Mouse (Mus musculus): Measurements from ENCODE around the gene Fcho2. TPM values are rescaled to one million over a fixed set of nuclear protein-coding genes. Genes with fewer than 3 reads are reported as not detected.

The Fcho2 gene
- polyA plus RNA-seq, 1 experiment from 2014 or later, result 43.1 TPM

GRCm38 (mm10) chr13:98802957-98803356 is 12.3 kb downstream of the Fcho2 start:
- Histone ChIP-seq H3K27me3 (no peaks in the 10 kb centered on the region), H3K4me2 (no peak overlapping the region), H3K4me3 (no peak overlapping the region), H3K27ac (no peak overlapping the region), H3K9ac (no peak overlapping the region), H3K36me3 (peaks cover 42% of the 10 kb centered on the region), H3K9me3 (no peaks in the 10 kb centered on the region; the same call in 1 of the 2 replicates), H3K4me1 (no peaks in the 10 kb centered on the region)
- ATAC-seq (ENCODE audit: borderline replicate concordance, extremely low read depth, low FRiP score, low TSS enrichment), result no peak
- WGBS, result 77% methylated on average over 3 of the region's 3 CpGs

DNA sequence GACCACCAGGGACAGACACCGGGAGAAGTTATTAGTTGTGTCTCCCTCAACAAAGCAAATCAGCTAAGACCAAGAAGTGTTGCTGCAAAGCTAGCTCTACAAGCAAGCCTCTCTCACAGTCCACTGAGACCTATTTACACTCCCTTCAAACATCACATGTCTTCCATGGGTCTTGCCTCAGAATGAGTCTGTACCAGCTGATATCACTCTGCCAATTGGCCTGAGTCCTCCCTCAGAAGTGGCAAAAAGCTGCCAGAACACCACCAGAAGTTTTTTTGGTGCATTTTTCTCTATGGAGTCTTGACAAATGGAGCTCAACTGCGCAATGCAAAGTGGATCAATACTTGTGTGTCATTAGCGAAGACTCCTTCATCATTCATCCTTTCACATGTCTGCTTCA is 19.7 kb downstream of the Fcho2 start:
- 94% methylated on average over 3 of the region's 3 CpGs for WGBS
- Histone ChIP-seq H3K27ac (no peak overlapping the region), H3K4me2 (no peak overlapping the region), H3K27me3 (no peaks in the 10 kb centered on the region), H3K36me3 (peaks cover 36% of the 10 kb centered on the region), H3K9me3 (no peaks in the 10 kb centered on the region; the same call in 1 of the 2 replicates), H3K4me1 (no peaks in the 10 kb centered on the region), H3K9ac (no peak overlapping the region), H3K4me3 (no peak overlapping the region)
- ATAC-seq (ENCODE audit: borderline replicate concordance, extremely low read depth, low FRiP score, low TSS enrichment), result no peak

DNA sequence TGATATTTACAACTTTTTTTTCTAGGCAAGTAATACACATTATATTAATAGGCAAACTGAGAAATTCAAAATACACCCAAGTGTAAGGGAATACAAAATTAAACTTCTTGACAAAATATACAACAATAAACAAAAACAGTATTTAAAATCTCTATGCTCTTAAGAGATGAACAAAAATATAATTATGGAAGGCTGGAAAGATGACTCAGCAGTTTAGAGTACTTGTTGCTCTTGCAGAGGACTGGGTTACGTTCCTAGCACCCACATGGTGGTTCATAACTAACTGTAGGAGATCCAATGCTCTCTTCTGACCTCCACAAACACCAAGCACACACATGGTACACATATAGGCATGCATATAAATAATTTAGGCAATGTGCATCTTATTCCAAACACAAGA is 22.4 kb downstream of the Fcho2 start:
- WGBS, result 89% methylated on average over 1 of the region's 1 CpGs
- Histone ChIP-seq H3K4me2 (no peak overlapping the region), H3K4me1 (no peaks in the 10 kb centered on the region), H3K9me3 (no peaks in the 10 kb centered on the region), H3K4me3 (no peak overlapping the region), H3K9ac (no peak overlapping the region), H3K36me3 (peaks cover 21% of the 10 kb centered on the region), H3K27ac (no peak overlapping the region), H3K27me3 (no peaks in the 10 kb centered on the region)
- ATAC-seq (ENCODE audit: borderline replicate concordance, extremely low read depth, low FRiP score, low TSS enrichment), result no peak

GRCm38 (mm10) chr13:98791693-98792092 is 23.6 kb downstream of the Fcho2 start:
- no peak overlapping the region for H3K27ac ChIP-seq
- H3K4me3 ChIP-seq, result no peak overlapping the region
- no peak for ATAC-seq (ENCODE audit: borderline replicate concordance, extremely low read depth, low FRiP score, low TSS enrichment)
- WGBS, result 95% methylated on average over 1 of the region's 1 CpGs
- peaks cover 19% of the 10 kb centered on the region for H3K36me3 ChIP-seq
- H3K4me2 ChIP-seq, result no peak overlapping the region
- H3K27me3 ChIP-seq, result no peaks in the 10 kb centered on the region
- no peaks in the 10 kb centered on the region for H3K9me3 ChIP-seq
- H3K9ac ChIP-seq, result no peak overlapping the region
- no peaks in the 10 kb centered on the region for H3K4me1 ChIP-seq

GRCm38 (mm10) chr13:98786970-98787685 is 28.1 kb downstream of the Fcho2 start:
- Histone ChIP-seq H3K9ac (no peak overlapping the region), H3K4me3 (no peak overlapping the region), H3K9me3 (no peaks in the 10 kb centered on the region), H3K27ac (no peak overlapping the region), H3K4me1 (no peaks in the 10 kb centered on the region), H3K27me3 (no peaks in the 10 kb centered on the region), H3K4me2 (no peak overlapping the region), H3K36me3 (peaks cover 24% of the 10 kb centered on the region)
- WGBS, result 76% methylated on average over 5 of the region's 5 CpGs
- no peak for ATAC-seq (ENCODE audit: borderline replicate concordance, extremely low read depth, low FRiP score, low TSS enrichment)

GRCm38 (mm10) chr13:98777959-98778358 is 37.3 kb downstream of the Fcho2 start:
- Histone ChIP-seq H3K4me1 (no peaks in the 10 kb centered on the region), H3K36me3 (peaks cover 34% of the 10 kb centered on the region), H3K9me3 (no peaks in the 10 kb centered on the region), H3K4me2 (no peak overlapping the region), H3K27ac (no peak overlapping the region), H3K27me3 (no peaks in the 10 kb centered on the region), H3K9ac (no peak overlapping the region), H3K4me3 (no peak overlapping the region)
- no peak for ATAC-seq (ENCODE audit: borderline replicate concordance, extremely low read depth, low FRiP score, low TSS enrichment)
- WGBS, result 94% methylated on average over 3 of the region's 3 CpGs

DNA sequence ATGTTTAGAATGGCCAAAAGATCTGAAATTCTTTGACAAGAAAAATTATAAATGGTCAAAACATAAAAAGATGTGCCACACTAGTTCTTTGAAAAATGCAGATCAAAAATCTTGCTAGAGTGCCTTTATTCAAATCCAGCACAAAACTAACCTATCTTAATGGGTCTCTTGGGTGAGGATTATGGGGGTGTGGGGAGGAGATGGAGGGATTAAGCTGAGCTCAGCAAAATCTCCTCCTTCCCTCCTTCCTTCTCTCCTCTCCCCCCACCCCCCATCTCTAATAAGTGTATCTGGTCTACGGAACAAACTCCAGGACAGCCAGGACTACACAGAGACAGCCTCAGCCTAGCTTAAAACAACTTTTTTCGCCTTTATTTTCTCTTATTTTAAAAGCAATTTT is 43.8 kb downstream of the Fcho2 start:
- H3K27me3 ChIP-seq, result no peaks in the 10 kb centered on the region
- no peaks in the 10 kb centered on the region for H3K9me3 ChIP-seq
- H3K27ac ChIP-seq, result no peak overlapping the region
- no peak overlapping the region for H3K4me2 ChIP-seq
- no peak overlapping the region for H3K4me3 ChIP-seq
- 90% methylated on average over 2 of the region's 2 CpGs for WGBS
- H3K36me3 ChIP-seq, result peaks cover 16% of the 10 kb centered on the region
- no peak for ATAC-seq (ENCODE audit: borderline replicate concordance, extremely low read depth, low FRiP score, low TSS enrichment)
- H3K4me1 ChIP-seq, result 0 out of 2 replicates have a peak, but pooled peaks cover 4% of the 10 kb centered on the region
- no peak overlapping the region for H3K9ac ChIP-seq

DNA sequence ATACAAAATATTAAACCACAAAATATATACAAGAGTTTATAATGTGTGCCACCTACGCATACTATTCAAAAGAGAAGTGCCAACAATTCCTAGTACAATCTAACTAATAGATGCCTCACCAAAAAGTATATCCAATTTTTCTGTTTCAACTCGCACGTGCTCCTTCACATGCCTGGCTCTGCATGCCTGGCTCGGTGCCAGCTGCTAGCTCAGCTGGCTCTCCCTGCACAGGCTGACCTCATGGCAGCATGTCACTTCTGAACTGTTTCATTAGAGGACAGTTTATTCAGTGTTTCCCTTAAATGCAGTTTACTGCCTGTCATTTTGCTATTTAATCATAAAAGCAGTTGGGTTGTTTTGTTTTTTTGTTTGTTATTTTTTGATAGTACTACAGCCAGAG is 46.9 kb downstream of the Fcho2 start:
- no peak overlapping the region for H3K9ac ChIP-seq
- H3K4me1 ChIP-seq, result 0 out of 2 replicates have a peak, but pooled peaks cover 4% of the 10 kb centered on the region
- no peak overlapping the region for H3K4me2 ChIP-seq
- ATAC-seq (ENCODE audit: borderline replicate concordance, extremely low read depth, low FRiP score, low TSS enrichment), result no peak; the same call in 1 of the 2 replicates
- H3K27me3 ChIP-seq, result no peaks in the 10 kb centered on the region
- H3K36me3 ChIP-seq, result peaks cover under 1% of the 10 kb centered on the region
- H3K9me3 ChIP-seq, result no peaks in the 10 kb centered on the region
- H3K27ac ChIP-seq, result no peak overlapping the region
- H3K4me3 ChIP-seq, result no peak overlapping the region
- 25% methylated on average over 4 of the region's 4 CpGs for WGBS

DNA sequence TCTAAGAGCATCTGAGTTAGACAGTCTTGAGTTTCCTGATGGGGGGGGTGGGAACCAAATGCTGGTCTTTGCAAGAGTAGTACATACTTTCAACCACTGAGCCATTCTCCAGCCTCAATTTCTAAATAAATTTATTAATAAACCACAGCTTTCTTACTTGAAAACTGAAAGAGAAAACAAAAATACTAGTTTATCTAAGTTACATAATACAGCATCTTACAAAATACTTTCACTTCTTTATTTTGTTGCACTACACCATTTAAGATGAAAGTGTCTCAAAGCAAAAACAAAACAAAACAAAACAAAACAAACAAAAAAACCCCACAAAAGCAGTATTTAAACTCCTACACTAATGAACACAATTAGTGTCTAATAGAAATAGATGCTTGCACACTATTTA is 53.5 kb downstream of the Fcho2 start:
- no peak overlapping the region for H3K4me3 ChIP-seq

GRCm38 (mm10) chr13:98755886-98756285 is 59.4 kb downstream of the Fcho2 start:
- Histone ChIP-seq H3K27me3 (no peaks in the 10 kb centered on the region), H3K4me2 (no peak overlapping the region), H3K4me3 (no peak overlapping the region), H3K36me3 (peaks cover 12% of the 10 kb centered on the region; the same call in 1 of the 2 replicates), H3K27ac (no peak overlapping the region), H3K9ac (no peak overlapping the region), H3K4me1 (no peaks in the 10 kb centered on the region), H3K9me3 (no peaks in the 10 kb centered on the region)
- WGBS, result 76% methylated on average over 1 of the region's 1 CpGs
- ATAC-seq (ENCODE audit: borderline replicate concordance, extremely low read depth, low FRiP score, low TSS enrichment), result no peak

More for the DNA sequence above, 53.5 kb downstream of the Fcho2 start:
- Histone ChIP-seq H3K36me3 (peaks cover 4% of the 10 kb centered on the region), H3K27me3 (no peaks in the 10 kb centered on the region), H3K27ac (no peak overlapping the region), H3K9ac (no peak overlapping the region), H3K9me3 (no peaks in the 10 kb centered on the region), H3K4me1 (no peaks in the 10 kb centered on the region), H3K4me2 (no peak overlapping the region)
- no peak for ATAC-seq (ENCODE audit: borderline replicate concordance, extremely low read depth, low FRiP score, low TSS enrichment)

- Histone ChIP-seq H3K4me3 (no peak overlapping the region), H3K27ac (no peak overlapping the region), H3K4me1 (no peaks in the 10 kb centered on the region), H3K4me2 (no peak overlapping the region), H3K9ac (no peak overlapping the region), H3K27me3 (no peaks in the 10 kb centered on the region), H3K36me3 (peaks cover 43% of the 10 kb centered on the region), H3K9me3 (no peaks in the 10 kb centered on the region)
- ATAC-seq (ENCODE audit: borderline replicate concordance, extremely low read depth, low FRiP score, low TSS enrichment), result no peak
- 67% methylated on average over 1 of the region's 1 CpGs for WGBS
Measured at GRCm38 (mm10) chr13:98744679-98745078, 70.6 kb downstream of the Fcho2 start.

- Histone ChIP-seq H3K27me3 (no peaks in the 10 kb centered on the region), H3K9me3 (no peaks in the 10 kb centered on the region), H3K4me1 (no peaks in the 10 kb centered on the region), H3K36me3 (peaks cover 40% of the 10 kb centered on the region), H3K4me3 (no peak overlapping the region), H3K9ac (no peak overlapping the region), H3K27ac (no peak overlapping the region), H3K4me2 (no peak overlapping the region)
- no peak for ATAC-seq (ENCODE audit: borderline replicate concordance, extremely low read depth, low FRiP score, low TSS enrichment)
Measured at GRCm38 (mm10) chr13:98743829-98744228, 71.4 kb downstream of the Fcho2 start.

DNA sequence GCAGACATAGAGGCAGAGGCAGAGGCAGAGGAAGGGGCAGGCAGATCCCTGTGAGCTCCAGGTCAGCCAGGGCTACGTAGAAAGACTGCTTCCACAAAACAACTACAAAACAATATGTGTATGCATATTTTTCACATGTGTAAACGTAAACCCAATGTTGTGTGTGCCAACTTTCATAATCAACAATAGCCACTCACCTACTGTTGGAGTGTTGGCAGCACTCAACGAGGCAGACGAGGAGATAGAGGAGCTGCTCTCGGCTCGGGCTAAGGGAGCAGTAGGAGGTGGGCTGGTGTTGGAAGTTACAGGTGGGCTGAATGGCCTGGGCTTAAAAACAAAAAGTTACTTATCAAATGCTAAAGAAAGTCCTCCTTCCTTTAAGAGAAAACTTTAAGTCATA is 72.0 kb downstream of the Fcho2 start:
- no peaks in the 10 kb centered on the region for H3K27me3 ChIP-seq
- peaks cover 38% of the 10 kb centered on the region for H3K36me3 ChIP-seq
- no peak overlapping the region for H3K27ac ChIP-seq
- no peak overlapping the region for H3K4me2 ChIP-seq
- no peaks in the 10 kb centered on the region for H3K9me3 ChIP-seq
- no peak for ATAC-seq (ENCODE audit: borderline replicate concordance, extremely low read depth, low FRiP score, low TSS enrichment)
- no peak overlapping the region for H3K9ac ChIP-seq
- 84% methylated on average over 6 of the region's 6 CpGs for WGBS
- H3K4me1 ChIP-seq, result no peaks in the 10 kb centered on the region
- no peak overlapping the region for H3K4me3 ChIP-seq
